Mouse (Mus musculus): ENCODE data around the gene Il1b.

Gene Il1b

DNA sequence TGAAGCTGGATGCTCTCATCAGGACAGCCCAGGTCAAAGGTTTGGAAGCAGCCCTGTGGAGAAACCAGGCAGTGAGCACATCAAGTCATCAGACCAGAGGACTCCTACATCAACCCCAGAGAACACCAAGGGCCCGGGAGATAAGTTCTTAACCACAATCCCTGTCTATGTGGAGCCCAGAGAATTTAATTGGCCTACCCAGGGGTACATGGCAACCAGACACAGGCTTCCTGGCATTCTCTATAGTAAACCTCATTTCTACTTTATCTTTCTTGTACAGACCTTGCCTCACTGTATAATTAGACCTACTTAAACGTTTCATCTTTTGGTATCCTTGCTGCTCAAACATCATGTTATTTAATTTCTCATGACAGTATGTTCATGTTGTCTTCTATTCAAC is 2.8 kb downstream of the Il1b start:
- DNase-seq: no peak

GRCm38 (mm10) chr2:129367246-129367645 is 3.7 kb downstream of the Il1b start:
- DNase-seq: no peak

DNA sequence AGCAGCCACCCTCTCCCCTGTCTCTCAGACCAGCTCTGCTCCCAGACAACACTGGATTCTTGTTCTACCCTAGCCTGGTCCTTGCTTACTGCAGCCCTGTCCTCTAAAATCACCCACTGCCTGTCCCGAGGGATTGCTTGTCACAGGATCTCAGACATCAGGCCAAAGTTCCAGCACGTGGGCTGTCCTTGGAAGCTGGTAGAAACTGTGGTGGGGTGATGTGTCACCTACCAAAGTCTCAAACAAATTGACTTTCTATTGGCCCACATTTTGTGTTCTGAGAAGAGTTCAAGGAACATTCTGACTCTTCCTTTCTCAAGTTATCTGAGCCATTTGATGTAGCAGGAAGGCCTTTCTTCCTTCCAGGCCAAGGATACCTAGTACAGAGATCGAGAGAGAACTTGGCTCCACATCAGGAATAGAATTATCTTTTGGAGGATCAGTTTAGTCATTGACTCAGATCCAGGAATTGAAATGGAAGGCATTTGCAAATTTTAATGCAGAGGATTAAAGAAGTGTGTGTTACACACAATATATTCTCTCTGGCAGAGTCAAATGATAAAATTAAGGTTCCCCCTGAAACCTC is 9.9 kb downstream of the Il1b start:
- DNase-seq: no peak

DNA sequence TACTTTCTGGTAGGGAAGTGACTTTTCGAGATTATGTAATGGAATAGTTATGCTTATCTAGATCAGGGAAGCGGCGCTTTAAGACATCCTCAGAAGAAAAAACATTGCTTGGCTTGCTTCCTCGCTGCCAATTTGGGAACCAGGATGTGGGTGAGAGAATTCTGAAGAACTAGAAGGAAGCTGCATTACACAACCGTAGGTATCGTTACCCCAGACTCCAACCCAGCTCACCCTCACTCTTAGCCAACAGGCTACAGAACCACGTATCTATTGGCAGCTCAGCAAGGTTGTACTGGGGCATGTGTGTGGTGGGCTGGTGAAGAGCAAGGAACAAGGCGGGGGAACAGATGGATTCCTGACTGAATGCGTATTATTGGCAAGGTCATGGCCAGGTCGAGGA is 10.7 kb downstream of the Il1b start:
- peak; percentile 27 for DNase-seq

GRCm38 (mm10) chr2:129338138-129338621 is 32.8 kb downstream of the Il1b start:
- no peak for DNase-seq

- no peak for DNase-seq
Observed at GRCm38 (mm10) chr2:129333471-129333870, 37.5 kb downstream of the Il1b start.

DNA sequence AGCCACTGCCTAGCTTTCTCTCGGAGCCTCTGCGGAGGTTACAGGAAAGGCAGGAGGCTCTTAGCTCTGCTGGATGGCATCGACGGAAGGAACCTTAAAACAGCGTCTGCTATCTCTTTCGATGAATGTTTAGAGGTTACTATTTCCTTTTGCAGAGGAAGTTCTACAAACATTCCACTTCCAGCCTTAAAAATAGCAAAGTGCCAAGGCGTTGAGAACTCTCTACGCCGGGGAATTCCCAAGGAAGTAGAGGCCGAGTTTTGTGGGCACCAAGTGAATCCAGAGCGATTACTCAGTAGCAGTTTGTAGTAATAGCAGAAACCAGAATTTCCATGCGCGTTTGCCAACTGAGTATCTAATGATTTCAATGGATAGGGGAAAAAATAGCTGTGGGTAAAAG is 40.4 kb downstream of the Il1b start:
- DNase-seq: no peak

DNA sequence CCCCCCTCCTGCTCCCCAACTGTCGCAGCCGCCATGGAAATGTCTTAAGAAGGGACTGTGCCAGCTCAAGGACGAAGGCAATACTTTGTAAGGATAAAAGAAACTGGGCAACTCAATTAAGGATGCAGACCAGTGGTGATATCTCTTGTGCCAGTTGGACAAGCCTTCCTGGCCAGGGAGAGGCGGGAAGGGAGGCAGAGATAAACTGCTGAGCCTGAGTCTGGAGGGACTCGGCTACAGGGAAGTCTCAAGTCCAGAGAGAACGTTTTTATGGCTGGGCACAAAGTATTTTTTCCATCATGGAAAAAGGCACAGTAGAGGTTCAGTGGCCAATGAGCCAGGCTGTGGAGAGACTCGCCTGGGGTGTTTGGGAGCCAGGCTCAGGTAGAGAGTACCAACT is 40.9 kb downstream of the Il1b start:
- no peak for DNase-seq

DNA sequence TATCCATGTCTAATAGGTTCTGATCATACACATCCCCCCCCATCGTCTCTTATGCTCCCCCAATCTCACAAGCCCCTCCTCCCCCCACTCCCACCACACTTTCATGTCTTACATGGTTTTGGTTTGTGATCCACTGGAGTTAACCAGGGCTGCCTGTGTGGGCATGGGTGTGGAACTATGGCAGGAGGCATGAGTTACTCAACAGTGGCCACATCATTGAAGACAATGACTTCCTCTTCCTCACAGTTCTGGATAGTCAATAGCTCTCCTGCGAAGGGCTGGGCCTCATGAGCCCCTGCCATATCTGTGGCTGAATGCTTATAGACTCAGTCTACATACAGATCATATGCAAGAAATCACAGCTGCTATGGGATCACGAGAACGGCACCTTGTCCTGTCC is 42.7 kb downstream of the Il1b start:
- DNase-seq: no peak

DNA sequence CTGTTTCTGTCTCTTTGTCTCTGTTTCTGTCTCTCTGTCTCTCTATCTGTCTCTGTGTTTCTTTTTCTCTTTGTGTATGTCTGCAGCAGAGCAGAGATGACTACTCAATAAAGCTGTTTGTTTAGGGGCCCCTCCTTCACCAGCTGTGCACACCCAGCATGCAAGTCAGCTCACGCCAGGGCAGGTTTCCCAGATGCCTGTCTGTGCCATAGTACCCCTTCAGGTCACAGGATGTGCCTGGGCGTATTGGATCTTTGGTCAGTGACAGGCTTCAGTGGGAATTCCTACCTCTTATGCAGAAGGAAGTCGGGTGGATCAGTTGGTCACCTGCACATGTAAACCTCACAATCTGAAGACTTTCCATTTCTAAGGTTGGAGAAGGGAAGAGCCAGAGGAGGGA is 46.7 kb downstream of the Il1b start:
- DNase-seq: no peak

DNA sequence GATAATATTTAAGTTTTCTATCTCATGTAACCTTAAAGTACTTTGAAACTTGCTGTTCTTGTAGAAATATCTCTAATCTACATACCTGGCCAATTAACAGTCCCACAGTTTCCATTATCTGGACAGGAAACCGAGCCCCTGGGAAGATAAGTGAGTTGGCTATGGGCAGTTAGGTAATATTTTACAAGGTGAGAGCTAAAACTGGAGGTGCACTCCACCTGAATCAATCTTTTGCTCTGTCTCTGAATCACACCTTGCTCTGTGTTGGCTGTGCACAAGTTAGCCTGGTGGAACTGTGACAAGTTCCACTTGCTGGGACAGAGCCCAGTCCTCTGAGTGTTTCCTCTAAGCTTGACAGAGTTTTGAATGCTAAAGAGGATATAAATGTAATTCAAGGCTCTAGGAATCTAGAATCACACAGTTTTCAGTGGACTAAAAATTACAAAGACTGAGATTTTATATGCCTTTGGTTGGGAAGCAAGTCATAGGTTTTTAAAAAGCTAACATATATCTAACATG is 48.8 kb downstream of the Il1b start:
- DNase-seq: peak; percentile 19

- DNase-seq: no peak
Observed at GRCm38 (mm10) chr2:129320033-129320605, 50.8 kb downstream of the Il1b start.

- no peak for DNase-seq
Observed at GRCm38 (mm10) chr2:129315831-129316230, 55.1 kb downstream of the Il1b start.

DNA sequence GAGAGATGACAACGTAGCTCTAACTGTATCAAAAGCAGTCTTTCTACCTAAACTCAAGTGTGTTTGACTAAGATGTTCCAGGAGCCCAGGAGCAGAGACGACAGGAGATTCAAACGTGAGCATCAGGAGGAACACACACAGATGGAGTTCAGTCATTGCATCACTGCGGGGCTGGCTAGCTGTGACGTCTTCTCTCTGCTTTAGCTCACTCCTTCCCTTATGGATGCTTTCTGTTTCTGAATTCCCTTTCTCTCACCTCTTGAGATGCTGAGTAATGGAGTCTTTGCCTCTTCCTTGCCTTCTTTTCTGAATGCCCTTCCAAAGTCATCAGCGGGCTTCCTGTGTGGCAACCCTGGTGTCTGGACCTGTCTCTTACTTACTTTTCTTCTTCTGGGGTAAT is 56.1 kb downstream of the Il1b start:
- no peak for DNase-seq

All from right cerebral cortex, postnatal 14 days (tissue).